Mouse (Mus musculus) neural tube, embryonic 12.5 days (tissue): ENCODE measurements at regions not wholly inside any gene's neighbourhood (a gene's known extent, or its start where the extent isn't known, plus 50 kb on each side); places are given as distances from the start of the nearest gene placed in this dataset.

Experiments
- ATAC-seq: fragments of 200-750 bp; cut with Nextera tagmentation; 2 replicates; pipeline ENCODE4 v1.8.0; 2017; ENCODE audit warnings: low read depth, mild to moderate bottlenecking, moderate TSS enrichment, moderate library complexity; ENCODE audit not compliant: low FRiP score
- H3K27ac ChIP-seq: fragments of 300-500 bp; sonication (generic); 2 replicates; pipeline ENCODE4 v1.5.1; 2016
- H3K27me3 ChIP-seq: fragments of 300-500 bp; sonication (generic); replicated peaks from 2 replicates; pipeline ENCODE4 v1.6.1; 2016; ENCODE audit warnings: mild to moderate bottlenecking
- H3K36me3 ChIP-seq: fragments of 300-500 bp; sonication (generic); 2 replicates; pipeline ENCODE4 v1.6.1; 2016; ENCODE audit warnings: mild to moderate bottlenecking
- H3K4me1 ChIP-seq: fragments of 300-500 bp; sonication (generic); 2 replicates; pipeline ENCODE4 v1.6.1; 2016
- H3K4me2 ChIP-seq: fragments of 300-500 bp; sonication (generic); replicated peaks from 2 replicates; pipeline ENCODE4 v1.6.1; 2016; ENCODE audit warnings: mild to moderate bottlenecking
- H3K4me3 ChIP-seq: fragments of 300-500 bp; sonication (generic); 2 replicates; pipeline ENCODE4 v1.5.1; 2016
- H3K9ac ChIP-seq: fragments of 300-500 bp; sonication (generic); 2 replicates; pipeline ENCODE4 v1.6.1; 2016; ENCODE audit warnings: mild to moderate bottlenecking
- H3K9me3 ChIP-seq: fragments of 300-500 bp; sonication (generic); 2 replicates; pipeline ENCODE4 v1.6.1; 2016; ENCODE audit warnings: mild to moderate bottlenecking
- WGBS: fragments of 180-500 bp; shearing (Covaris S2); methylation state at CpG from one replicate; pipeline ENCODE4 v1.1.7; 2016; 5-methylcytosine and 5-hydroxymethylcytosine counted together

- Histone ChIP-seq H3K4me3 (no peak overlapping the region), H3K27ac (no peak overlapping the region), H3K36me3 (no peaks in the 10 kb centered on the region), H3K4me2 (no peak overlapping the region), H3K9me3 (peaks cover 3% of the 10 kb centered on the region; the same call in 1 of the 2 replicates), H3K4me1 (peaks cover 5% of the 10 kb centered on the region; the same call in 1 of the 2 replicates), H3K27me3 (peaks cover 10% of the 10 kb centered on the region; the same call in 1 of the 2 replicates), H3K9ac (no peak overlapping the region)
- ATAC-seq = peak; percentile 76
- WGBS = 15% methylated on average over 2 of the region's 2 CpGs
Measured at GRCm38 (mm10) chr9:100097028-100097427, 221.1 kb upstream of the Sox14 start.

- Histone ChIP-seq H3K27me3 (peaks cover 10% of the 10 kb centered on the region; the same call in 1 of the 2 replicates), H3K9ac (no peak overlapping the region), H3K4me1 (peaks cover 5% of the 10 kb centered on the region; the same call in 1 of the 2 replicates), H3K4me3 (no peak overlapping the region), H3K27ac (no peak overlapping the region), H3K36me3 (no peaks in the 10 kb centered on the region), H3K9me3 (peaks cover 3% of the 10 kb centered on the region; the same call in 1 of the 2 replicates), H3K4me2 (no peak overlapping the region)
- WGBS = 13% methylated on average over 7 of the region's 7 CpGs
- no peak for ATAC-seq
Measured at GRCm38 (mm10) chr9:100095559-100095959, 219.6 kb upstream of the Sox14 start.

DNA sequence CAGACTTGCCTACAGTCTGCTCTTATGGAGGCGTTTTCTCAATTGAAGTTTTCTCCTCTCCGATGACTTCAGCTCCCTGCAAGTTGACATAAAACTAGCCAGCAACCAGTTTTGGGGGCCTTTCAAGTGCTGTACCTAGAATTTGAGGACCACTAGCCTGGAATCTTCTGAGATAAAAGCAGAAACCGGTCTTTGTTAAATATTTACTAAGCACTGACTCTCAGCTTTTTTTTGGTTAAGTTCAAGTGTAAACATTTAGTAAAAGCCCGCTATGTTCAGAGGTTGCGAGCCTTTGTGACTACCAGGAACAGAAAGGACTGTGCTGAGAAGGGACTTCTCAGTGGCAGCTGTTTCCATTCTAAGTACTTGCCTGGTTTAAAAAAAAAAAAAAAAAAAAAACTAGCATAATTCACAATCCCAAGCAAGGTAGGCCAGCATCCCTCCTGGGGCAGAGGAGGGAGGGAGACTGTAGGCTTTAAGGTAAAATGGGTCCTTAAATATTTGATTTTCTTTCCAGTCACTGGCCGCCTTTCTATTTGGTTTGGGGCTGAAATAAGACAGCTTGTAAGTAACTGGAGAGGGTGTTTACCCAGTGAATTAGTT is 219.1 kb upstream of the Sox14 start:
- Histone ChIP-seq H3K36me3 (no peaks in the 10 kb centered on the region), H3K27ac (no peak overlapping the region), H3K4me2 (no peak overlapping the region)

DNA sequence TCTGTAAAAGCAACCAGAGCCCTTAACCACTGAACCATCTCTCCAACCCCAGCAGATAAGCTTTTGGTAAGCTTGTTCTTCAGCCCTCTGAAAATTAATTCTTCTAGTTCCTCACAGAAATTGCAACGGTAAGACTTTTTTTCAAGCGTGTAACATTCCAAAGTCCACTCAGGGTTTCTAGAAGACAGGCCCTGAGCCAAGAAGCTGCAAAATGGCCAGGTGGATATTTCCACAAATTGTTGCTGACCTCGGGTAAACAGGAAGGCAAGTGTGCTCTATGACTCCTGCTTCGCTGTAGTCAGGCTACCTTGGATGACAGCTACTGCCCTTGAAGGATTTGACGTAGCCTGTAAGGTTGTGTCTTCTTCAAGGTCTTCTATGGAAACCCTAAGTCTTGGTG is 195.2 kb upstream of the Sox14 start:
- H3K27ac ChIP-seq = no peak overlapping the region
- H3K9ac ChIP-seq = no peak overlapping the region
- H3K4me1 ChIP-seq = no peaks in the 10 kb centered on the region
- H3K27me3 ChIP-seq = no peaks in the 10 kb centered on the region
- H3K4me2 ChIP-seq = no peak overlapping the region
- ATAC-seq = no peak
- H3K4me3 ChIP-seq = no peak overlapping the region
- WGBS = 94% methylated on average over 5 of the region's 5 CpGs
- H3K9me3 ChIP-seq = no peaks in the 10 kb centered on the region
- H3K36me3 ChIP-seq = no peaks in the 10 kb centered on the region

More for the DNA sequence above, 219.1 kb upstream of the Sox14 start:
- peaks cover 3% of the 10 kb centered on the region; the same call in 1 of the 2 replicates for H3K9me3 ChIP-seq
- H3K27me3 ChIP-seq = peaks cover 10% of the 10 kb centered on the region; the same call in 1 of the 2 replicates
- ATAC-seq = no peak
- no peak overlapping the region for H3K4me3 ChIP-seq
- WGBS = 73% methylated on average over 6 of the region's 6 CpGs
- H3K9ac ChIP-seq = no peak overlapping the region
- peaks cover 5% of the 10 kb centered on the region; the same call in 1 of the 2 replicates for H3K4me1 ChIP-seq

DNA sequence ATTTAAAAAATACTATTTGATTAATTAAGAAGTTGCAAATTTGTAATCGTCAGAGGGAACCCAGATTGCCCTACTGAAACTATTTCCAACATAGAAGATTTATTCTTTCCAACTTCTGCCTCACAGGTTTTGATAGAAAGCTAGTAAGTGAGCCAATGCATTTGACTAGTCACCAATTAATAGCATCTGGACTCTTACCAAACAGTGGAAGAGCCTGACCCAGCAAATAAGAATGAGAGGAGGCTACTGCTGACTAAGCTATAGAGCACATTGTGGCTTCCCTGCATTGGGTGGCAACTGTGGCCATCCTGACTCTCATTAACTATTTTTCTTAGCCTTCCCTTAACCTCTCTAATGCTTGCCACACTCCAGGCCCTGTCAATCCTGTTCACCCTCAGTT is 182.6 kb upstream of the Sox14 start:
- Histone ChIP-seq H3K27ac (no peak overlapping the region), H3K27me3 (no peaks in the 10 kb centered on the region), H3K4me3 (no peak overlapping the region), H3K9me3 (no peaks in the 10 kb centered on the region), H3K4me2 (no peak overlapping the region), H3K36me3 (no peaks in the 10 kb centered on the region), H3K9ac (no peak overlapping the region), H3K4me1 (no peaks in the 10 kb centered on the region)
- 79% methylated on average over 1 of the region's 1 CpGs for WGBS
- no peak for ATAC-seq

- Histone ChIP-seq H3K36me3 (no peaks in the 10 kb centered on the region), H3K9me3 (peaks cover 3% of the 10 kb centered on the region; the same call in 1 of the 2 replicates), H3K27me3 (no peaks in the 10 kb centered on the region), H3K4me3 (no peak overlapping the region), H3K4me2 (peak overlapping the region; percentile 10; the same call in 1 of the 2 replicates), H3K4me1 (no peaks in the 10 kb centered on the region; the same call in 1 of the 2 replicates), H3K27ac (no peak overlapping the region), H3K9ac (no peak overlapping the region)
- 45% methylated on average over 13 of the region's 13 CpGs for WGBS
- ATAC-seq = no peak
Measured at GRCm38 (mm10) chr9:100046213-100046807, 170.3 kb upstream of the Sox14 start.

DNA sequence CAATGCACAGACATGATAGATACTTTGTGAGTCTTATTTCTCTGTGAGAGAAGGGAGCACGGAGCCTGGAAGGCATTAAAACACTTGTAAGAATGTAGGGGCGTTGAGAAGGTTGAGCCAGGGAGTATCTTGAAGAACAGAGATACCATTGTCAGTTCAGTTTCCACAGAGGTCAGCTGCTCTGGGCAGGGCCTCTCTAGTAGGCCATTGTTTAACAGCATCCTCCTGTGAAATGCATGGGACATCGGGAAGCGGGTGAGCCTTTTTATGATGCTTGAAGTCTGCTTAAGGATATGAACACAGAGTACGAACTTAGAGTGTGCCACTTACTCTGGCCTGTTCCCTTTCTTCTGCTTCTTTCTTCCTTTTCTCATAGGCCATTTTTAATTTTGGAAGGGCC is 169.7 kb upstream of the Sox14 start:
- Histone ChIP-seq H3K27me3 (no peaks in the 10 kb centered on the region), H3K27ac (no peak overlapping the region), H3K9me3 (peaks cover 3% of the 10 kb centered on the region; the same call in 1 of the 2 replicates), H3K9ac (no peak overlapping the region), H3K4me3 (no peak overlapping the region), H3K4me1 (no peaks in the 10 kb centered on the region; the same call in 1 of the 2 replicates), H3K36me3 (no peaks in the 10 kb centered on the region), H3K4me2 (no peak overlapping the region)
- ATAC-seq = no peak
- 32% methylated on average over 5 of the region's 5 CpGs for WGBS

DNA sequence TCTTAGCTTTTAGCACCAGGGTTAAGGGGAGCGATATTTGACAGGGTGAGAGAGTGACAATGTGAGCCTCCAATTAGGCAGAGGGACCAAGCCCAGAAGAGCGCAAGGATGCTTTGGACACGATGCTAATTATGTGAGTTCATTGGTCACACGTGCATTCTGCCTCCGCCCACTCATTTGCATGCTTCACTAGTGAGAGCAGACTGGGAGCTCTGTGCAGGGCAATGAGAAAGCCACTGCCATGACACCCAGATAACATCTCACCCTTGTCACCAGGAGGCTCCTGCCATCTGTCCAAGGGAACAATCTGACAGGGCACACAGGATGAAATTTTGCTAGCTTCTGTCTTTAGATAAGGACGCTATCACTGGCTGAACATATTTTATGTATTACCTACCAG is 165.8 kb upstream of the Sox14 start:
- no peaks in the 10 kb centered on the region for H3K9me3 ChIP-seq
- H3K27me3 ChIP-seq = no peaks in the 10 kb centered on the region
- no peak overlapping the region for H3K4me3 ChIP-seq
- H3K27ac ChIP-seq = no peak overlapping the region
- H3K4me1 ChIP-seq = no peaks in the 10 kb centered on the region; the same call in 1 of the 2 replicates
- no peak overlapping the region for H3K4me2 ChIP-seq
- ATAC-seq = no peak
- H3K9ac ChIP-seq = no peak overlapping the region
- no peaks in the 10 kb centered on the region for H3K36me3 ChIP-seq
- WGBS = 59% methylated on average over 6 of the region's 6 CpGs

DNA sequence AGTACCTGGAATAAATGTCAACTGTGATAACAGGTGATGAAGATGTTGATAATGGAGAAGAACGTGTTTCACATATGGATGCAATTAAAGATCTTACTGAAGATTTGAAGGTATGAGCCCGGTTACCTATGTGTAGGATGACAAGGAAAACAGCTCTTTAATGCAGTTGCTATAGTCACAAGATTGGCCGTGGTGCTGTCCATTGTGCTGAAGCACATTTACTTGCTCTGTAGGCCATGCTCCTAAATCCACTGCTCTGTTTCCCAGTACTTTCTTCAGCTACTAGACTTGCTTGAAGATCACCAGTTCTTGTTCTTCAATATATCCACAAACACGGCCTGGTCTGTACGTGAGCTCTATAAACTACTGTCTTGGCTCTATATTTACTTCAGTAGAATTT is 147.7 kb upstream of the Sox14 start:
- no peak overlapping the region for H3K4me2 ChIP-seq
- 57% methylated on average over 5 of the region's 5 CpGs for WGBS
- ATAC-seq = no peak
- H3K27ac ChIP-seq = no peak overlapping the region
- no peaks in the 10 kb centered on the region for H3K27me3 ChIP-seq
- H3K4me1 ChIP-seq = no peaks in the 10 kb centered on the region
- no peaks in the 10 kb centered on the region for H3K36me3 ChIP-seq
- H3K9ac ChIP-seq = no peak overlapping the region
- H3K4me3 ChIP-seq = no peak overlapping the region
- H3K9me3 ChIP-seq = no peaks in the 10 kb centered on the region

- H3K4me3 ChIP-seq = no peak overlapping the region
- no peaks in the 10 kb centered on the region for H3K27me3 ChIP-seq
- no peak for ATAC-seq
- no peak overlapping the region for H3K4me2 ChIP-seq
- no peaks in the 10 kb centered on the region for H3K4me1 ChIP-seq
- no peak overlapping the region for H3K27ac ChIP-seq
- no peaks in the 10 kb centered on the region for H3K9me3 ChIP-seq
- H3K9ac ChIP-seq = no peak overlapping the region
- no peaks in the 10 kb centered on the region for H3K36me3 ChIP-seq
- 79% methylated on average over 3 of the region's 3 CpGs for WGBS
Measured at GRCm38 (mm10) chr9:100022035-100022434, 146.1 kb upstream of the Sox14 start.

DNA sequence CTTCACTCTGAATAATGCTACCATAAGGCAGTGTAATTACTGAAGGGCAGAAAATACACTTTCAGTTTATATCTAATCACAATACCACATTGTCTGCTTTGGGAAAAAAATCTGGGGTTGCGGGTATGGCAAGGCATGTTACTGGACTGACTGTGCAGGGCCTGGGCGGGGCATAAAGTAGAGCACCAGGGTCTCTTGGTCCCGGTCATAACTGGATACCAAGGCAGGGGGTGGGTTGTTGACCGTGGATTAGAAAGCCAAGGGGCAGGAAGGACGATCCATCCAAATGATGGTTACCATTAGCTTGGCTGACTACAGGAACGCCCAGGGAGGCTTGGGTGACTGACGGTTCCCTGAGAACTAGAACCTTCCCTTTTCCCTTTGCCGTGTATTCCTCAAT is 119.2 kb upstream of the Sox14 start:
- 36% methylated on average over 8 of the region's 8 CpGs for WGBS
- Histone ChIP-seq H3K27ac (no peak overlapping the region), H3K27me3 (no peaks in the 10 kb centered on the region), H3K36me3 (no peaks in the 10 kb centered on the region), H3K9ac (no peak overlapping the region), H3K4me2 (peak overlapping the region; percentile 57), H3K4me1 (0 out of 2 replicates have a peak, but pooled peaks cover 11% of the 10 kb centered on the region), H3K9me3 (no peaks in the 10 kb centered on the region), H3K4me3 (no peak overlapping the region)
- ATAC-seq = no peak

- Histone ChIP-seq H3K4me1 (0 out of 2 replicates have a peak, but pooled peaks cover 11% of the 10 kb centered on the region), H3K9me3 (no peaks in the 10 kb centered on the region), H3K9ac (no peak overlapping the region; the same call in 1 of the 2 replicates), H3K27ac (no peak overlapping the region), H3K4me3 (peak overlapping the region; percentile 20), H3K4me2 (peak overlapping the region; percentile 57), H3K27me3 (no peaks in the 10 kb centered on the region), H3K36me3 (no peaks in the 10 kb centered on the region)
- 0 out of 2 replicates have a peak, but pooled peaks have one; percentile 29 for ATAC-seq
- WGBS = 2% methylated on average over 30 of the region's 30 CpGs
Measured at GRCm38 (mm10) chr9:99994285-99995144, 118.5 kb upstream of the Sox14 start.
